ENCODE assay signal across 8 mouse cellular contexts in genomic region chr8:13516011-13516442, GRCm38 (mm10). TPM values are rescaled to one million over a fixed set of nuclear protein-coding genes. Genes with fewer than 3 reads are reported as not detected.
DNase-seq lines count a peak whose midpoint lies in the region; ATAC-seq lines count a peak whose summit lies in the region.

No protein-coding gene starts in this region.

- H3K9me3 ChIP-seq in embryonic facial prominence, embryonic 13.5 days: no peaks in the 10 kb centered on the region
- no peaks in the 10 kb centered on the region for H3K9me3 ChIP-seq in embryonic facial prominence, embryonic 10.5 days
- H3K9me3 ChIP-seq in intestine, embryonic 15.5 days: no peaks in the 10 kb centered on the region
- no peaks in the 10 kb centered on the region for H3K9me3 ChIP-seq in hindbrain, embryonic 13.5 days

- H3K4me1 ChIP-seq in embryonic facial prominence, embryonic 13.5 days: 0 out of 2 replicates have a peak, but pooled peaks cover 3% of the 10 kb centered on the region
- no peaks in the 10 kb centered on the region for H3K4me1 ChIP-seq in embryonic facial prominence, embryonic 10.5 days
- H3K4me1 ChIP-seq in intestine, embryonic 15.5 days (replicated peaks): peaks cover 33% of the 10 kb centered on the region
- H3K4me1 ChIP-seq in hindbrain, embryonic 13.5 days (replicated peaks): no peaks in the 10 kb centered on the region

- 82% methylated on average over 7 of the region's 7 CpGs for WGBS in embryonic facial prominence, embryonic 13.5 days
- 92% methylated on average over 7 of the region's 7 CpGs for WGBS in embryonic facial prominence, embryonic 10.5 days
- WGBS in intestine, embryonic 15.5 days: 52% methylated on average over 7 of the region's 7 CpGs
- 88% methylated on average over 7 of the region's 7 CpGs for WGBS in hindbrain, embryonic 13.5 days

- no peak overlapping the region for H3K27ac ChIP-seq in embryonic facial prominence, embryonic 13.5 days
- H3K27ac ChIP-seq in embryonic facial prominence, embryonic 10.5 days (replicated peaks): no peak overlapping the region
- H3K27ac ChIP-seq in intestine, embryonic 15.5 days: no peak overlapping the region
- no peak overlapping the region for H3K27ac ChIP-seq in hindbrain, embryonic 13.5 days

- H3K9ac ChIP-seq in embryonic facial prominence, embryonic 13.5 days: no peak overlapping the region
- no peak overlapping the region for H3K9ac ChIP-seq in intestine, embryonic 15.5 days
- no peak overlapping the region for H3K9ac ChIP-seq in hindbrain, embryonic 13.5 days

- ATAC-seq in embryonic facial prominence, embryonic 13.5 days (ENCODE audit: insufficient number of reproducible peaks, insufficient read depth, low FRiP score, low TSS enrichment, low read depth): 0 out of 2 replicates have a peak, but pooled peaks have one; percentile 10
- peak; percentile 44 for ATAC-seq in intestine, embryonic 15.5 days
- no peak for ATAC-seq in hindbrain, embryonic 13.5 days (ENCODE audit: low FRiP score)

- no peak overlapping the region for H3K4me2 ChIP-seq in embryonic facial prominence, embryonic 13.5 days
- no peak overlapping the region for H3K4me2 ChIP-seq in intestine, embryonic 15.5 days (replicated peaks)
- no peak overlapping the region for H3K4me2 ChIP-seq in hindbrain, embryonic 13.5 days

- no peak overlapping the region for H3K4me3 ChIP-seq in embryonic facial prominence, embryonic 13.5 days
- H3K4me3 ChIP-seq in embryonic facial prominence, embryonic 10.5 days: no peak overlapping the region
- no peak overlapping the region for H3K4me3 ChIP-seq in intestine, embryonic 15.5 days (replicated peaks)
- H3K4me3 ChIP-seq in hindbrain, embryonic 13.5 days: no peak overlapping the region

- H3K36me3 ChIP-seq in embryonic facial prominence, embryonic 13.5 days: no peaks in the 10 kb centered on the region
- H3K36me3 ChIP-seq in embryonic facial prominence, embryonic 10.5 days (replicated peaks): no peaks in the 10 kb centered on the region
- no peaks in the 10 kb centered on the region for H3K36me3 ChIP-seq in intestine, embryonic 15.5 days
- H3K36me3 ChIP-seq in hindbrain, embryonic 13.5 days: no peaks in the 10 kb centered on the region

- H3K27me3 ChIP-seq in embryonic facial prominence, embryonic 13.5 days: peaks cover 2% of the 10 kb centered on the region; the same call in 1 of the 2 replicates
- H3K27me3 ChIP-seq in embryonic facial prominence, embryonic 10.5 days (replicated peaks; ENCODE audit: low read depth, poor library complexity, severe bottlenecking): no peaks in the 10 kb centered on the region
- no peaks in the 10 kb centered on the region for H3K27me3 ChIP-seq in intestine, embryonic 15.5 days (replicated peaks)
- no peaks in the 10 kb centered on the region for H3K27me3 ChIP-seq in hindbrain, embryonic 13.5 days

- no peak for DNase-seq in embryonic facial prominence, embryonic 10.5 days (ENCODE audit: low spot score)
- peak; percentile 67 for DNase-seq in cerebellum, adult 9-10 months
- peak; percentile 83 for DNase-seq in lung, postnatal 36 days
- DNase-seq in spleen, postnatal 14 days (ENCODE audit: low spot score in 2 of 2): no peak
- DNase-seq in thymus, postnatal 36 days: no peak

RNA-seq across cellular contexts. Expression of gene Gas6, which starts 21.7 kb away (rescaled TPM):
- 15.4 and 17.5 TPM in 2 replicates for polyA plus RNA-seq in embryonic facial prominence, embryonic 13.5 days (2015; fragmentation: Nextera tagmentation; extraction: Ambion mirVana)
- polyA plus RNA-seq in embryonic facial prominence, embryonic 10.5 days (2016; fragmentation: Nextera tagmentation; extraction: Ambion mirVana): 7.8 and 8.2 TPM in 2 replicates
- polyA plus RNA-seq in intestine, embryonic 15.5 days (2015; fragmentation: Nextera tagmentation; extraction: Ambion mirVana): 50.9 and 57.8 TPM in 2 replicates
- polyA plus RNA-seq in hindbrain, embryonic 13.5 days (2015; fragmentation: Nextera tagmentation; extraction: Ambion mirVana): 23.5 and 25.8 TPM in 2 replicates

RNA-seq across cellular contexts. Expression of gene 1700029H14Rik, which starts 46.2 kb away (rescaled TPM):
- not detected in 2 replicates for polyA plus RNA-seq in embryonic facial prominence, embryonic 13.5 days (2015; fragmentation: Nextera tagmentation; extraction: Ambion mirVana)
- polyA plus RNA-seq in embryonic facial prominence, embryonic 10.5 days (2016; fragmentation: Nextera tagmentation; extraction: Ambion mirVana): not detected in 2 replicates
- polyA plus RNA-seq in intestine, embryonic 15.5 days (2015; fragmentation: Nextera tagmentation; extraction: Ambion mirVana): not detected in 2 replicates
- not detected in 2 replicates for polyA plus RNA-seq in hindbrain, embryonic 13.5 days (2015; fragmentation: Nextera tagmentation; extraction: Ambion mirVana)

Comparison
In these comparisons a context has a peak if more than half of its experiments do, and no peak if none do; other contexts are left out.
1. DNase-seq: peak in cerebellum, adult 9-10 months (single experiment) and lung, postnatal 36 days (single experiment); none in embryonic facial prominence, embryonic 10.5 days (single experiment), spleen, postnatal 14 days (0 of 2) and thymus, postnatal 36 days (0 of 2).